Mouse (Mus musculus) natural killer cell, adult 2 months (primary cell): ENCODE results near the gene Kctd6.

Source experiments
- DNase-seq, 2 experiments: peaks; one replicate each; pipeline ENCODE4 v3.0.0; 2022; ENCODE audit warnings: low spot score in 2 of 2

Kctd6 gene

DNA sequence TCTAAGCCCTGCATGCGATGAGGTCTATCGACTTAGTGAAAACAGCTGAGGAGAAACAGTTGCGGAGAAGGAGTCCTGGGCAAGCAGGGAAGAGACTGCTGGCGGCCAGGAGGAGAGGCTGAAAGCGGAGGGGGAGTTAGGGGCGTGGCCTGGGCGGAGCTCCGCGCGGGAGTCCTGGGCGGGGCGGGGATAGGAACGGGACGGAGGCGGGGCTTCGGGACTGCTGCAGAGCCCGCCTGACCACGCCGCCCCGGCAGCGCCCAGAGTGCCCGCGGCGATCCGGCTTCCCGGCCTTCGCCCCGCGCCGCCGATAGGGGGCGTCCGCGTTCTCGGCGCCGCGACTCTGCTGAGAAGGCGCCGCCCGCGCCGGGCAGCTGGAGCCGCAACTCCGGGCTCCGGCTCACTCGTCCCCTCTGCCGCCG is at the start of gene Kctd6:
Kctd6 (plus strand) TSS at position 338 of the 422 bp plus-strand sequence.
- peak; percentile 95 to 96 for DNase-seq

GRCm38 (mm10) chr14:8164463-8164862 is 49.5 kb upstream of the Kctd6 start:
- no peak for DNase-seq

DNA sequence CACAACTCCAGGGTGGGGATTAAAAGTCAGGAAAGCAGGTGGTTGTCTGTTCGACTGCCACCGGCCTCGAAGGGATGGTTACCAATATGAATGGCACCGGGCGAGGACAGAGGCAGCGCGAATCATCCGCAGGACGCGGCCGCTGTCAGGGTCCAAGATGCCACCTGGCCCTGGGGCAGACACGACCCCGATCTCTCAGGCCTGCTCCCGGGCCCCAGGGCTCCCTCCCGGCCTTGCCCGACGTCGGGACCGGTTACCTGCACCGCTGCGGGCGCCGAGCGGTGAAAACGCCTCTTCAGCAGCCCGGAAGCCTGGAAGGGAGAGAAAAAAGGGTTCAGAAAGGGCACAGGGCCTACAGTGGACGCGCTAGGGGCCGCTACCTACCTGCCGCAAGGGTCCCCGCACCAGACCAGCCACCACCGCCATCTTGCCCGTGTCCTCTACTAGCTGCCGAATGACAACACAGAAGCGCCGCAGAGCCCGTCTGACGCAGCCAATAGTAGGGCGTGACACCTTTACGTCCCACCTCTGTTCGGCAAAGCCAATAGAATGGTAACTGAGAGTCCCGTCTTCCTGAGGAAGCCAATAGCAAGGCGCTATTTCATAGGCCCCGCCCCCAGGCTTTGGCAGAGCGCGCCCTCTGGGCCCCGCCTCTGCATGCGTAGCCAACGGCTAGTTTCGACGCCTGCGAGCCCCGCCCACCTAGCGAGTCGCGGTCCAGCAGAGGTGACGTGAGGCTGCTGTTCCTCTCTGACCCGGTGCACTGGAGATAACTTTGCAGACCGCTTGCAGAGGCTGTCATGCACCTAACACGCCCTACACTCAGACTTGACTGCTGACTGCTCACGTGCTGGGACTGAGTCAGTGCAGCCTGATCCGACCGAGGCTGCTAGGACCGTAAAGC is 41.2 kb upstream of the Kctd6 start, which contains the start of gene Pdhb:
Pdhb (minus strand) TSS at position 519 of the 904 bp plus-strand sequence.
- peak; percentile 99 for DNase-seq

DNA sequence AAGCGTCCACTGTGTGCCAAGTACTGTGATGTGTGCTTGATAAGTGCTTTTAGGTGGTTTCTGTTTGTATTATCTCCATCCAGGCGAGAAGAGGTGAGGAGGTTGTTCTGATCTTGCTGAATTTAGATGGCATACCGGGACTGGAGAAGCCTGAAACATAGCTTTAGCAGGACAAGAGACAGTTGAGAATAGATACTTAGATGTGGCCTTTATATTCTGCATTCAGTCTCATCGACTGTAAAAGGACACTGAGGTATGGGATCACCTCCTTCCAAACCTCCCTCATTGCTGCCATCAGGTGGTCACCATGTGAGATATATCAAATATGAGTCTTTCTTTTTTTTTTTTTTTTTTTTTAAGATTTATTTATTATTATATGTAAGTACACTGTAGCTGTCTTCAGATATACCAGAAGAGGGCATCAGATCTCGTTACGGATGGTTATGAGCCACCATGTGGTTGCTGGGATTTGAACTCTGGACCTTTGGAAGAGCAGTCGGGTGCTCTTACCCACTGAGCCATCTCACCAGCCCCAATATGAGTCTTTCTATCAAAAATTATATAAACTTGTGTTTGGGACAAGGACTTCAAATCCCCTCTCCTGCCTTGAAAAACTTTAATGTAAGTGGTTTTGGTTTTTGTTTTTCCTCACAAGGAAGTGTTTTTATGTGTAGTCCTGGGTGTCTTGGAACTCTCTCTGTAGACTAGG is 40.2 kb upstream of the Kctd6 start:
- DNase-seq: peak; percentile 28 to 59

GRCm38 (mm10) chr14:8174634-8175033 is 39.3 kb upstream of the Kctd6 start:
- no peak for DNase-seq

- no peak for DNase-seq
Measured at GRCm38 (mm10) chr14:8176251-8176650, 37.7 kb upstream of the Kctd6 start.

DNA sequence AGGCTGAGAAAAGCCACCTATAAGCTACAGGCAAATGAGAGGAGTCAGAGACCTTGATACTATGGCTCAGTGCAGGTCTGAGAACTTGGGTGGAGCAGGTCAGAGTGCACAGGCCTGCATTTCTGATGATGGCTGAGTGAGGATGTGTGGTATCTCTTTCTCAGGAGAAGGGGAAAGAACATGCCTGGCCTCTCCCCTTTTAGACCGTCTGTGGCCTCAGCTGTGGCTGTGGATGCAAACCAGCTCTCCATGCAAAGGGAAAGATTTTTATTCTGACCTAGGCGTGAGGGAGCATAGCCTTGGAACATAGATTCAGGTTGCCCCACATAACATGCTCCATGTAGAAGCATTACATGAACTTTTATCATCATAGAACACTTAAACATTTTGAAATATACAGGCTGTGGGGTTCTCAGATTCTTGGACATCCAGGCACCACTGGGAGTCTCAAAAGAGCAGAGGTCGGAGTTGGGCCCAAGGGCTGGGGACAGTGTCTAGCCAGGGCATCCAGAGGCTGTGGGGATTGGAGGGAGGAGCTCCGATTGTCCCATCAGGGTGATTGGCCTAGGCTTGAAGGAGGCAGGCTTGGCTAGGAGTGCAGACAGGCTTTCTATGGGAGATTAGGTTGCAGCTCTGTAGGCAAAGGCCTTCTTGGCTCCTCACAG is 33.4 kb upstream of the Kctd6 start:
- DNase-seq: no peak

DNA sequence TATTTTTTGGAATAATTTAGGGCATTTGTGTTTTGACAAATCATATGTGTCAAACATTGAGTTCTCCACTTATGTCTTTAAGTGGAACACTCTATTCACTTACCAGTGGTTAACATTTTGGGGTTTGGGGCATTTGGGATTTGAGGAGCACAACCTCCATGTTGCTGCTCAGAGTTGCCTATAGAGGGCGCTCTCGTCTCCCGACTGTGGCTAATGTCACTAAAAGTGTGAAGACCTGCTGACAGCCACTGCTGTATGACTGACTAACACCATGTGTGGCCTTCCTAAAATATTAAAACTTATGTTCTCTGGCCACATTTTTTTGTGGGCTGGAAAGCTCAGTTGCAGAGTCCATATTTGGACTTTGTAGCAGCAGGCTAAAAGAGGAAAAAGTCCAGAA is 30.6 kb upstream of the Kctd6 start:
- DNase-seq: no peak

DNA sequence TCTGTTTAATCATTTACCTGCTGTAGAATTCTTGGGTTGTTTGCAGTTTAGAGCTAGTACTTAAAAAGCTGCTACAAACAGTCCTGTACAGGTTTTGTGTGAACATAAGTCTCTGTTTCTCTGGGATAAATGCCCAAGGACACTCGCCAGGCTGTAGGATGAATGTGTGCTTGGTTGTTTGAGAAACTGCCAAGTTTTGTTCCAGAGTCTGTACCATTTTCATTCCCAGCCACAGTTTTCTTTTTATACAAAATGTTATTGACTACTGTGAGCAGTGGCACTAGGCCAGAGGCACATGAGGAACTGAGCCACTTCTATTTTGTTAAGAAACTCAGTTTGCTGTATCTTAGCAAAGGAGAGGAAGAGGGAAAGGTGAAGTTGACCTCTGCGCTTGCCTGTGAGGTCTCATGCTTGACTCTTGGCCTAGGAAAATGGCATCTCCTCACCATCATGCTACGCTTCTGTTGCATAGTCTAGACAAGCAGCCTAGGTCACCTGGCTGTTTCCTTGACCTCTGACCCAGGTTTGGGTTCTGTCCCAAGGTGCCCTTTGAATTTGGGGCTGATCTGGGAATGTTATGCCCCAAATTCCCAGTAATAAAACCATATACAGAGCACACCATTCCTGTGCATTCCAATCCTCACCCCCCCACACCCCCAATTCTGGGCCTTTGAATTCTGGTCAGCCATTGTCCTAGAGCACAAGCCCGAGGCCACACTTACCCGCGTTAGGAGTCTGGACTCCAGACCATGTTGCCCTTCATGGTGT is 27.5 kb upstream of the Kctd6 start:
- no peak for DNase-seq

DNA sequence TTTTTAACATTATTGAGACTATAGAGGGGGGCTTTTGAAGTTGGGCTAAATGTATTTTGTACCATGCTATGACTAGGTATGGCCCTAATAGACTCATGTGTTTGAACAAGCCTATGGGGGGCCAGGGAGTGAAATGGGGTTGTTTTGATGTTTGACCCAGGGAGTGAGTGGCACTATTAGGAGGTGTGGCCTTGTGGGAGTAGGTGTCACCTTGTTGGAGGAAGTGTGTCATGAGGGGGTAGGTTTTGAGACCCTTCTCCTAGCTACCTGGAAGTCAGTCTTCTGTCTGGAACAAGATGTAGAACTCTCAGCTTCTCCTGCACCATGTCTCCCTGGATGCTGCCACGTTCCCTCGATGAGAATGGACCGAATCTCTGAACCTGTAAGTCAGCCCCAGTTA is 23.4 kb upstream of the Kctd6 start:
- DNase-seq: no peak

- no peak for DNase-seq
Measured at GRCm38 (mm10) chr14:8191331-8191965, 22.5 kb upstream of the Kctd6 start.

DNA sequence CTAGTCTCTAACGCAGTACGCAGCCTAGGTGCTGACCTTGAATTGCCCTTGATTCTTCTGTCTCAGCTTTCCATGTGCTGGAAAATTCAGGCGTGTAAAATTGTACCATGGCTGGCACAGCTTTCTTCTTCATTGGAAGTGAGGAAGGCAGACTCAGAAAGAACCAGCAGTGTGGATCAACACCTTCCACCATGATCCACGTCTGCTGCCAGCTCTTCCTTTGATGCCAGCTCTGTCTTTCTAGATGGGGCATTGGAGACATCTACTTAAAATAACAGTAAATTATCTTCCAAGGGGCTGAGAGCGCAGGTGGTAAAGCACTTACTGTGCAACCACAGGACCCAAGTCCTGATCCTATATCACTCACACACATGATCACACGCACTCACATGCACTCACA is 21.2 kb upstream of the Kctd6 start:
- no peak for DNase-seq

DNA sequence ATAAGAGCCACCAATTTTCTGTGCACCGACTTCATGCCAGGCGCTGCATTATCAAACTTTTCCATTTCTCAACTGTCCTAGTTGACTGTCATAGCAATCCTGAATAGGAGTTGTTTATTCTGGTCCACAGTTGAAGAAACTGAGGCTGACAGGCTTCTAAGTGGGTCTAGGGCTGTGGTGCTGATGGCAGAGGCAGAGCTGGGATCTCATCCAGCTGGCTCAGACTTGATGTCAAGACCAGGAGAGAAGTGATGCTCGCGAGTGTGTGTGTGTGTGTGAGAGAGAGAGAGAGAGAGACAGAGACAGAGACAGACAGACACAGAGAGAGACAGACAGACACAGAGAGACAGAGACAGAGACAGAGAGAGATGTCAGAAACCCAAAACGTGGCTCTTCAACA is 13.2 kb upstream of the Kctd6 start:
- DNase-seq: no peak

DNA sequence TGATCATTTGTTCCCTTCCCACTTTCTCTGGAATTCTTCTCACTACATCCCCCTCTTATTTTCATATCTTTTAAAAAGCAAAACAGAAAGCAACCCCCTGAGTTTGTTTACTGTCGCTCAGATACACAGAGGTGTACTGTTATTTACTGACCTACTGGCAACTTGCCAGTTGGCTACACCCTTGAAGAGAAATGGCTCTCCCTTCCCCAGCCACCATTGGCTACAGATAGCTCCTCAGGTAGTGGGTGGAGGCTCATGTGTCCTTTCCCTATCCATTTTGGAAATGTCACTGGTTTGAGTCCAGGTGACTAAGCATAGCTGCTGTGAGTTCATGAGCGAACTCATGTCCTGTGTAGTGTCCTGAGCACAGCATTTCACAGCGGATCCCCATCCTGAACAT is 12.2 kb upstream of the Kctd6 start:
- DNase-seq: no peak

- no peak for DNase-seq
Measured at GRCm38 (mm10) chr14:8206179-8206910, 7.6 kb upstream of the Kctd6 start.

DNA sequence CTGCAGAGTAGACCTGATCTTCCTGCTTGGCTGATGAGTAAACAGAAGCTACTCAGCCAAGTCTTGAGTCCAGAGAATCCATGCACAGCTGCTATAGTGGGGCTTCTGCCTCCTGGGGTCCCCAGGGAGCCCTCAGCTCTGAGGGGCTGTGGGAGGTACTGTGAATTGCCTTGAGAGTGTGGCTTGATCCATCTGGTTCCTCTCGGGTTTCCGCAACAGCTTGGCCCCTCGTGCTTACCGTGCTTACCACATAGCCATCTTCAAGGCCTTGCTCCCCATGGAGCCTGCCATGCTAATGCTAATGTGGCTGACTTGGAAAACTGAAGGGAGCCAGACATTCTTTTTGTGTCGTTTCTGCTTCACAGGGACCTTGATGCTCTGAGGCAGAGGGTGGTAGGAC is 6.8 kb upstream of the Kctd6 start:
- no peak for DNase-seq

DNA sequence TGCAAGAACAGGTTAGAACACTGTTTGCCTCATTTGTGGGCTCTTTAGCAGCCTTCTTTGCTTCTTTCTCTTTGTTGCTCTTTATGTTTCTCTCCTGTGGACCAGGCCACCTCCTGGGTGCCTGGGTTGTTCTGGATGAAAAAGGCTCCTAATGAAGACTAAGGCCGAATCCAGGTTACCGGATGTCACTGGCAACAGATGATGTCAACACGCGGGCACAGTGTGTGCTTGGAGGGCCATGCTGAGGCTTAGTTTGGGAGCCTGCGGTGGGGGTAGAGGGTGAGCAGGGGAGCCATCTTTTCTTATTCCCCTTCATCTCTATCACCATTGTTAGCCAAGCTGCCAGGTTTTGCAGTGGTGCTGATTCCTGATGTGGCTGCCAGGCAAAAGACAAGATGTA is 6.4 kb upstream of the Kctd6 start:
- DNase-seq: no peak

- no peak for DNase-seq
Measured at GRCm38 (mm10) chr14:8208876-8209275, 5.1 kb upstream of the Kctd6 start.

DNA sequence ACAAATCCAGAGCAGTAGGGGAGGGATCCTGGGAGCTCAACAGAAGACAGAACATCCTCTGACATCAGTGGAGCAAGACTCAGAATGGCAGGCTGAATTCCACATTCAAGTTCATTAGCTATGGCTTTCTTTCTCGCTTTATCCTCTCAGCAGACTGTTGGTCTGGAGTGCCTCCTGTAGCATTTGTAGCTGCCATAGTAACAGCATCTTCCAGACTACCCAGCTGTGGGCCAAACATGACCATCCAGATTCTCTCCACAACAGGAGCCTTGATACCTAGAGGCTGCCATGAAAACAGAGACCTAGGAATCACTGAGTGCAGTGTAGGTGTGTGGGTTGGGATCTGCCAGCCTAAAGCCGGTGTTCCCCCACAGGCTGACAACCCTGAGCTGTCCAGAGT is 4.0 kb upstream of the Kctd6 start:
- no peak for DNase-seq

- no peak for DNase-seq
Measured at GRCm38 (mm10) chr14:8212996-8213395, 944 bp upstream of the Kctd6 start.
